ENCODE assay signal across 21 mouse cellular contexts in genomic region chr12:56827808-56828384, GRCm38 (mm10).
DNase-seq lines count a peak whose midpoint lies in the region; ATAC-seq and TF ChIP-seq lines count a peak whose summit lies in the region.
"Had no signal": no experiment of that assay in that cellular context is flagged by ENCODE, and none has a peak within 500 bp of the region (broad histone marks: within the 10 kb centered on the region; RNA-seq: fewer than 3 reads in every experiment).

No protein-coding gene starts in this region.

- no peak overlapping the region for H3K9ac ChIP-seq in kidney, embryonic 15.5 days
- no peak overlapping the region for H3K9ac ChIP-seq in intestine, embryonic 14.5 days (ENCODE audit: low read length)
- no peak overlapping the region for H3K9ac ChIP-seq in intestine, postnatal 0 days (ENCODE audit: low read depth, low read length)
- no peak overlapping the region for H3K9ac ChIP-seq in stomach, embryonic 14.5 days (replicated peaks; ENCODE audit: low read depth, low read length)
- no peak overlapping the region for H3K9ac ChIP-seq in midbrain, postnatal 0 days (replicated peaks; ENCODE audit: low read length, poor library complexity, severe bottlenecking)
- H3K9ac ChIP-seq: hindbrain, embryonic 14.5 days; liver, postnatal 0 days; neural tube, embryonic 12.5 days had no signal

- no peaks in the 10 kb centered on the region for H3K36me3 ChIP-seq in kidney, embryonic 15.5 days
- H3K36me3 ChIP-seq in intestine, embryonic 14.5 days (ENCODE audit: control insufficient read depth, insufficient read depth, low read length): no peaks in the 10 kb centered on the region
- no peaks in the 10 kb centered on the region for H3K36me3 ChIP-seq in intestine, postnatal 0 days (ENCODE audit: control insufficient read depth, insufficient read depth)
- no peaks in the 10 kb centered on the region for H3K36me3 ChIP-seq in stomach, embryonic 14.5 days (ENCODE audit: control insufficient read depth, insufficient read depth, low read length)
- H3K36me3 ChIP-seq in midbrain, postnatal 0 days (ENCODE audit: insufficient read depth, low read length): no peaks in the 10 kb centered on the region
- H3K36me3 ChIP-seq: heart, embryonic 10.5 days; neural tube, embryonic 12.5 days had no signal

- no peak for TF ChIP-seq CTCF in intestine, postnatal 0 days (IDR thresholded peaks at IDR 0.05; ENCODE audit: low read depth)
- TF ChIP-seq CTCF in midbrain, postnatal 0 days (IDR thresholded peaks at IDR 0.05): no peak

- peaks cover 11% of the 10 kb centered on the region; the same call in 1 of the 2 replicates for H3K4me1 ChIP-seq in kidney, embryonic 15.5 days
- H3K4me1 ChIP-seq in intestine, embryonic 14.5 days (replicated peaks; ENCODE audit: control insufficient read depth, insufficient read depth, low read length): peaks cover 14% of the 10 kb centered on the region
- H3K4me1 ChIP-seq in intestine, postnatal 0 days (replicated peaks; ENCODE audit: control insufficient read depth, insufficient read depth, low read length): 0 out of 2 replicates have a peak, but pooled peaks cover 3% of the 10 kb centered on the region
- H3K4me1 ChIP-seq in stomach, embryonic 14.5 days (ENCODE audit: control insufficient read depth, insufficient read depth, low read length): peaks cover 19% of the 10 kb centered on the region; the same call in 1 of the 2 replicates
- H3K4me1 ChIP-seq in midbrain, postnatal 0 days (ENCODE audit: insufficient read depth, low read length): peaks cover 6% of the 10 kb centered on the region

- no peak overlapping the region for H3K4me3 ChIP-seq in kidney, embryonic 15.5 days (replicated peaks)
- no peak overlapping the region for H3K4me3 ChIP-seq in intestine, embryonic 14.5 days (ENCODE audit: low read depth, low read length)
- H3K4me3 ChIP-seq in intestine, postnatal 0 days (ENCODE audit: low read depth, low read length): no peak overlapping the region
- no peak overlapping the region for H3K4me3 ChIP-seq in stomach, embryonic 14.5 days (ENCODE audit: low read depth, low read length)
- no peak overlapping the region for H3K4me3 ChIP-seq in midbrain, postnatal 0 days (ENCODE audit: low read depth, low read length)
- H3K4me3 ChIP-seq: heart, embryonic 10.5 days; neural tube, embryonic 12.5 days had no signal

- peak; percentile 80 for ATAC-seq in kidney, embryonic 15.5 days (replicated peaks; ENCODE audit: low FRiP score)
- peak; percentile 73 for ATAC-seq in intestine, embryonic 14.5 days (replicated peaks; ENCODE audit: low FRiP score, low TSS enrichment, low read depth)
- peak; percentile 57; the same call in 1 of the 2 replicates for ATAC-seq in intestine, postnatal 0 days
- peak; percentile 87 for ATAC-seq in stomach, embryonic 14.5 days (ENCODE audit: insufficient number of reproducible peaks, insufficient read depth, low FRiP score, low read depth)
- ATAC-seq in erythroblast, adult 5-6 weeks (replicated peaks; ENCODE audit: low FRiP score, poor library complexity, severe bottlenecking): no peak
- no peak for ATAC-seq in midbrain, postnatal 0 days (ENCODE audit: low FRiP score)
- ATAC-seq: liver, postnatal 0 days had no signal

- 36% methylated on average over 8 of the region's 8 CpGs for WGBS in kidney, embryonic 15.5 days
- 32% methylated on average over 8 of the region's 8 CpGs for WGBS in intestine, embryonic 14.5 days
- 37% methylated on average over 8 of the region's 8 CpGs for WGBS in intestine, postnatal 0 days
- 35% methylated on average over 8 of the region's 8 CpGs for WGBS in stomach, embryonic 14.5 days
- 67% methylated on average over 8 of the region's 8 CpGs for WGBS in midbrain, postnatal 0 days

- H3K27ac ChIP-seq in kidney, embryonic 15.5 days: no peak overlapping the region
- no peak overlapping the region for H3K27ac ChIP-seq in intestine, embryonic 14.5 days (ENCODE audit: low read depth)
- no peak overlapping the region for H3K27ac ChIP-seq in intestine, postnatal 0 days (ENCODE audit: low read depth, low read length)
- H3K27ac ChIP-seq in stomach, embryonic 14.5 days (ENCODE audit: low read length): peak overlapping the region; percentile 52; the same call in 1 of the 2 replicates
- no peak overlapping the region for H3K27ac ChIP-seq in midbrain, postnatal 0 days (ENCODE audit: low read depth, low read length)
- H3K27ac ChIP-seq: heart, embryonic 10.5 days; hindbrain, embryonic 14.5 days; neural tube, embryonic 12.5 days had no signal

- 0 out of 2 replicates have a peak overlapping the region, but pooled peaks have one; percentile 16 for H3K4me2 ChIP-seq in kidney, embryonic 15.5 days
- no peak overlapping the region for H3K4me2 ChIP-seq in intestine, embryonic 14.5 days (ENCODE audit: low read length)
- 0 out of 2 replicates have a peak overlapping the region, but pooled peaks have one; percentile 17 for H3K4me2 ChIP-seq in intestine, postnatal 0 days (replicated peaks; ENCODE audit: low read depth)
- no peak overlapping the region for H3K4me2 ChIP-seq in stomach, embryonic 14.5 days (replicated peaks; ENCODE audit: low read depth, low read length)
- H3K4me2 ChIP-seq in midbrain, postnatal 0 days (ENCODE audit: low read depth, low read length, poor library complexity, severe bottlenecking): no peak overlapping the region
- H3K4me2 ChIP-seq: hindbrain, embryonic 14.5 days; midbrain, embryonic 11.5 days; neural tube, embryonic 12.5 days had no signal

- H3K27me3 ChIP-seq in kidney, embryonic 15.5 days: peaks cover 13% of the 10 kb centered on the region
- no peaks in the 10 kb centered on the region for H3K27me3 ChIP-seq in intestine, embryonic 14.5 days (replicated peaks; ENCODE audit: control insufficient read depth, insufficient read depth, low read length)
- H3K27me3 ChIP-seq in intestine, postnatal 0 days (replicated peaks; ENCODE audit: control insufficient read depth, insufficient read depth, low read length): 0 out of 2 replicates have a peak, but pooled peaks cover 4% of the 10 kb centered on the region
- H3K27me3 ChIP-seq in stomach, embryonic 14.5 days (ENCODE audit: control insufficient read depth, insufficient read depth, low read length): no peaks in the 10 kb centered on the region
- no peaks in the 10 kb centered on the region for H3K27me3 ChIP-seq in midbrain, postnatal 0 days (ENCODE audit: insufficient read depth, low read length)

- no peak for DNase-seq in kidney, postnatal 25 days
- DNase-seq in intestine, embryonic 14.5 days (ENCODE audit: low spot score): no peak
- DNase-seq in midbrain, postnatal 0 days (ENCODE audit: low spot score): no peak
- DNase-seq: adrenal gland, postnatal 25 days; B cell, adult 2 months; cerebellum, adult 11 months; cerebellum, postnatal 10 days; kidney, adult 8-10 months; layer of hippocampus, adult 9-11 months; liver, postnatal 0 days; lung, postnatal 36 days; right cerebral cortex, postnatal 4 days; thymus, postnatal 25 days had no signal

- H3K9me3 ChIP-seq in kidney, embryonic 15.5 days (replicated peaks): no peaks in the 10 kb centered on the region
- H3K9me3 ChIP-seq in intestine, embryonic 14.5 days (ENCODE audit: control insufficient read depth, low read length): no peaks in the 10 kb centered on the region
- no peaks in the 10 kb centered on the region for H3K9me3 ChIP-seq in intestine, postnatal 0 days (ENCODE audit: control insufficient read depth)
- H3K9me3 ChIP-seq in stomach, embryonic 14.5 days (ENCODE audit: control insufficient read depth, low read depth, low read length): no peaks in the 10 kb centered on the region
- H3K9me3 ChIP-seq in midbrain, postnatal 0 days (ENCODE audit: low read length): no peaks in the 10 kb centered on the region
- H3K9me3 ChIP-seq: heart, embryonic 10.5 days; neural tube, embryonic 12.5 days had no signal

Comparison
In these comparisons a context has a peak if more than half of its experiments do, and no peak if none do; other contexts are left out.
1. H3K4me2 ChIP-seq: peak in kidney, embryonic 15.5 days (single experiment) and intestine, postnatal 0 days (single experiment); none in intestine, embryonic 14.5 days (single experiment), stomach, embryonic 14.5 days (single experiment) and midbrain, postnatal 0 days (single experiment).
2. ATAC-seq: peak in kidney, embryonic 15.5 days (single experiment), intestine, embryonic 14.5 days (single experiment), intestine, postnatal 0 days (single experiment) and stomach, embryonic 14.5 days (single experiment); none in erythroblast, adult 5-6 weeks (single experiment) and midbrain, postnatal 0 days (single experiment).